Mouse (Mus musculus) megakaryocyte, adult 5-6 weeks (primary cell): ENCODE measurements around the gene Kdm6a. TPM values are rescaled to one million over a fixed set of nuclear protein-coding genes. Genes with fewer than 3 reads are reported as not detected.

Source experiments
- total RNA-seq, 2 experiments: library from RNA; stranded (forward) in 1 of 2; stranded (reverse) in 1 of 2; fragments of 153-499, 151-499 nt in 1 of 2; fragments of 221-1000, 200-1000 nt in 1 of 2; gene quantifications; 2 replicates each; pipeline versions ENCODE4 v1.2.3 to v1.2.4; 2015 to 2017

Kdm6a gene
- total RNA-seq, 2 experiments from 2014 or later = 44.3 to 51.9 TPM

Other genes starting within 250 kb of the Kdm6a start
- gene Dusp21, start 16.7 kb upstream of the Kdm6a start, total RNA-seq (2015) = not detected in 2 replicates
- not detected in 2 replicates for gene Dusp21, start 16.7 kb upstream of the Kdm6a start, total RNA-seq (2017)